Mouse (Mus musculus) ovary, adult 10 weeks (tissue): ENCODE results near the gene Gm5741. TPM values are rescaled to one million over a fixed set of nuclear protein-coding genes. Genes with fewer than 3 reads are reported as not detected.

Source experiments
- polyA plus RNA-seq: library from polyadenylated mRNA; stranded (reverse); fragments of 350-450 nt; fragmentation: Illumina TruSeq; extraction: RNeasy Lipid Tissue Mini Kit (QIAGEN cat#74804); gene quantifications from one replicate; pipeline ENCODE4 v1.2.3, GENCODE M21; 2014

The Gm5741 gene
- polyA plus RNA-seq = not detected

DNA sequence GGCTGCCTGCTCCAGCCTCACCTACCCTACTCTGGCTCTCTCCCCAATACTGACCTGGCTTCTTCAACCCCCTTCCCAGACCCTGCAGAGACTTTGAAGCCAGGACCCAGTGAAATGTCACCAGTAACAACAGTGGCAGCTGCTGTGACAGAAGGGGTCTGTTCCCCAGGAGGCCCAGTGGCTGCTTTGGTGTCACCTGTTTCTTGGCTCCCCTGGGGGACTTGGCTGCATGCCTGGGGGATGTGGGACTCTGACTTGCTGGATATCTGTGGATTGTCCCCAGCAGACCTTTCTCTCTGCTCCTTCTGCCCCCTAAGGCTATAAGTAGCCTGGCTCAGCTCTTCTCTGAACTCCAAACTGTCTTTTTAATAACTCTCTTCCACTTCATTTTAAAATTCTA, at the start of gene Gm5741:
Gene Gm5741 (minus strand): TSS at position 1 of the 400 bp plus-strand sequence.

DNA sequence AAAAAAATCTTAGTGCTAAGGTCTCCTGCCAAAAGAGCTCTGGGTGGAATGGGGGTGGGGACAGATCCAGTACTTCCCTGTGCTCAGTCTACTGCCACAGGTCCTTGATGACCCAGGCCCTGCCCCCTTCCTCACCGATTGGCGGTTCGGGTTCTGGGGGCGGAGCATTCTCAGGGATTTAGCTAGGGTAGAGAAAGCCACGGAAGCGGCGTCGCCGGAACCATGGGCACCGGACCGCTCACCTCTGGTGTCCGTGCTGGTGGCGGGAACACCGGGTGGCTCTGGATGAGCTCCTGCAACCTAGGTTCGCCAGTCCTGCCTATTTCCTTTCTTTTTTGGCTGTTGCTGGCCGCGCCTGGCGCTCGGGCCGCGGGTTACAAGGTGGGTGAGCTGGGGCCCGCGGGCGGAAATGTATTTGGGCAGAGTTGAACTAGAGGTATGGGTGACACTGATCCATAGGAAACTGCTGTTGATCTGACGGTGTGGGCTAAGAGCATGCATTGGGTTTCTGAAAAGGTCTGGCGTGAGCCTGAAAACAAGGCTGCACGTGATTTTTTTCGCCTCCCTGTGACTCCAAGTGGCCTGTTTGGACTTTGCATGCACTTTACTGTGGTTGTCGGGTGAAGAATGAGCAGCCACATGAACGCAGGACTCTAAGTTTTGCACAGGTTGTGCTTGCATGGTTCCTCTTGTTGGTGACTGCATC, 15.5 kb upstream of the Gm5741 start, which contains the start of gene Man2b1:
Gene Man2b1 (plus strand): TSS at position 163 of the 706 bp plus-strand sequence.

DNA sequence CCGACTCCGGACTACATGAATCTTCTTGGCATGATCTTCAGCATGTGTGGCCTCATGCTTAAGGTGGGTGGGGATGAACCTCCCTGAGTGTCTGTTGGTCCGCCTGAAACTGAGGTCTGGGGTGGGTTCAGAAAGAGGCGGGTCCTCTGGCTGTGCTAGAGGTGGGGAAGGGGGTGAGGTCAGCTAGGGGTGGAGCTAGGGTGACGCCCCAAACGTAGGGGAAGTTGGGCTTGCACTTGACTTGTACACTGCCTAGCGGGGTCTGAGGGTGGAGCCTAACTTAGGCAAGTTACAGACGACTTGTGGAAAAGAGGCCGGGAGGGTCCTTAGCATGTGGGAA, 13.4 kb upstream of the Gm5741 start, which contains the start of gene Wdr83:
Gene Wdr83 (minus strand): TSS at position 91 of the 340 bp plus-strand sequence.

GRCm38 (mm10) chr8:85080532-85081215, 12.9 kb upstream of the Gm5741 start, which contains the start of gene Wdr83os:
Gene Wdr83os, plus strand, starts transcription at chr8:85080740.

GRCm38 (mm10) chr8:85071514-85072281, 3.9 kb upstream of the Gm5741 start, which contains the start of gene Dhps:
Gene Dhps, plus strand, starts transcription at chr8:85071757.

DNA sequence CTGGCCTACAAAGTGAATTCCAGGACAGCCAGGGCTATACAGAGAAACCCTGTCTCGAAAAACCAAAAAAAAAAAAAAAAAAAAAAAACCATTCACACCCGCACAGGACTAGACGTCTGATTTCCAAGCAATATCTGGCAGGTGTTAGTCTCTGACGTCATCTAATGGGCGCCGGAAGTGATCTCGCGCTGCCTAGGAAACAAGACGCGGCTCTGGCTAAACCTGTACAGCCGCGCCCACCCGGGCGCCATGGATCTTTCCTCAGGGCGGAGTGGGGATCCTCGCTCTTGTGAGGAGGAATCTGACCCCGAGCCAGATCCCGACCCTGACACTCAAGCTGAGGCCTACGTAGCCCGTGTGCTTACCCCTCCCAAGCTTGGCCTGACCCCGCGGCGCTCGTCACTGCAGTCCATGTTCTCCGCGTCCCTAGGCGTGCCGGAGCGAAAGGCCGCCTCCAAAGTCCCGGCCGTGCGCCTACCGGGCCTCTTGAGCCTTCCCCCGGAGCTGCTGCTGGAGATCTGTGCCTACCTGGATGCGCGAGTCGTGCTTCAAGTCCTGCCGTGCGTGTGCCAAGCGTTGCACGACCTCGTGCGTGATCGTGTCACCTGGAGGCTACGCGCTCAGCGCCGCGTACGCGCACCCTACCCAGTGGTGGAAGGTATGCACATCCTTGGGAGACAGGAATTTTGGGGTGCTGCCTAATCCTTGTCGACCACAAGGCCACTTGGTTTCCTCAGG, 7.7 kb downstream of the Gm5741 start, which contains the start of gene Fbxw9:
Gene Fbxw9 (plus strand): TSS at position 177 of the 738 bp plus-strand sequence.

GRCm38 (mm10) chr8:85036718-85037365, 30.9 kb downstream of the Gm5741 start, which contains the start of gene Tnpo2:
Gene Tnpo2, plus strand, starts transcription at chr8:85036915.

DNA sequence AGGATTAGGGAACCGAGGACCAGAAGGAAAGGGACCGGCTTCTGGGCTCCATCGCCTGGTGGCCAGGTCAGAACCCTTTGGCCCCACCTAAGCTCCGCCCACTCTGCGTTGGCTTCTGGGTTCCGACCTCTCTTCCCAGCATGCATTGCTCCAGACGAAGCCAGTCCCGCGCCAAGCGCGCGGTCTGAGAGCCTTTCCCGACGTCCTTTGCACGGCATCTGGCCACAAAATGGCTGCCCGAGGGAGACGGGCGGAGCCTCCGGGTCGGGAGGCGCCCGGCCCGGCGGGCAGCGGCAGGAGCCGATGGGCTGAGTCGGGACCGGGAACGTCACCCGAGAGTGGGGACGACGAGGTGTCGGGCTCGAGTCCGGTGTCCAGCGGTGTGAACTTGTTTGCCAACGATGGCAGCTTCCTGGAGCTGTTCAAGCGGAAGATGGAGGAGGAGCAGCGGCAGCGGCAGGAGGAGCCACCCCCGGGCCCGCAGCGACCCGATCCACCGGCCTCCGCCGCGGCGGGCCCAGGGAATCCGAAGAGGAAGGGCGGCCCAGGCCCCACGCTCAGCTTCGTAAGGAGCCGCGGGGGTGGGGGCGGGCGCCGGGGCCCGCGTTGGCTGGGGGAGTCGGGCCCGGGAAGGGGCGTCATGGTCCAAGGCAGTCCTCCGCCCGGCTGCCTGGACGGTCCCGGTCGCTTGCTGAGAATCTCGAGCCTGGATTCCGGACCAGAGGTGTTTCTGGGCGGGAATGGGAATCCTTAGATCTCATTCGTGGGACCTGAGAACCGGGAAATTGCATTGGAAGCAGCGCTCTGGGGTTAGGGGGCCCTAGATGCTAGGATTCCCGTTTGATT, 40.9 kb downstream of the Gm5741 start, which contains the start of gene Trir:
Gene Trir (plus strand): TSS at position 154 of the 846 bp plus-strand sequence.

DNA sequence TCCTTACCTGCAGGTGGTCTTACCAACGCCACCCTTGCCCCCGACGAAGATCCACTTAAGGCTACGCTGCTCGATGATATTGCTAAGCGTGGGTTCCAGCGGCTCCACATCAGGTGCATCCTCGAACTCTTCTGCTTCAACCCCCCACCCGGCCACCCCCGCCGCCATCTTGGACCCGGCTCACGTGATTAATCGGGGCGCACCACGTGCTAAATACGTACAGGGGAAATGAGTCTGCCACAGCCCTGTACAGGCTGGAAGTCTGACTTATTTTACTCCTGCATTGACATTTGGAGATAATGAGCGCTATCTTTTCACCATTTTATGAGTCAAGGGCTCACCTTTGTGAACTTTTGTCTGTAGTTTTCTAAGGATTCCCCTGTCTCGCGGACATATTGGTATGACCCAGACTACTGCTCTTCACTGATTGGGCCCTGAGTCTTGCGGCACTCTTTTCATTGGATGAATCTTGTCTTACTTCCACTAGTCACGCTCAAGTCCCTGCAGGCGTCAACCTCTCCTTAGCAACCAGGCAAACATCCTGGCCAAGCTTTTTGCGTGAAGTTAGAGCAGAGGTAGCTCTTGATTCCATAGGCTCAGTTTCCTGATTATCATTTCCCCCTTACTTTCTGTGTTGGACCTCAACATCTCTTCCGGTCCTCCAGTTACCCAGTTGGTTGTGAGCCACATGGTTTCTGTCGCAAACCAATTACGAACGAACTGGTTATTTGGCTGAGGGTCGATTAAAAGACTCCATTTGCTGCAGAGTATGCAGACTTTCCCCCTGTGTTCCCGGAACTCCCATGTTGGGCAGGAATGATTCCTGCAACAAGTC, 42.5 kb downstream of the Gm5741 start, which contains the start of gene Asna1:
Gene Asna1 (minus strand): TSS at position 184 of the 835 bp plus-strand sequence.

Other genes with a start within 250 kb of the Gm5741 start
- gene Dand5, start 245.2 kb downstream of the Gm5741 start, polyA plus RNA-seq = 2.4 TPM
- 1.1 TPM for gene Gadd45gip1, start 236.5 kb downstream of the Gm5741 start, polyA plus RNA-seq
- gene Rad23a, start 227.3 kb downstream of the Gm5741 start, polyA plus RNA-seq = 3.2 TPM
- 1,005 TPM for gene Calr, start 221.0 kb downstream of the Gm5741 start, polyA plus RNA-seq
- gene Farsa, start 211.0 kb downstream of the Gm5741 start, polyA plus RNA-seq = 4.1 TPM
- gene Syce2, start 195.9 kb downstream of the Gm5741 start, polyA plus RNA-seq = 32.4 TPM
- 32.8 TPM for gene Gcdh, start 174.1 kb downstream of the Gm5741 start, polyA plus RNA-seq
- gene Klf1, start 166.1 kb downstream of the Gm5741 start, polyA plus RNA-seq = not detected
- 2.5 TPM for gene Dnase2a, start 159.4 kb downstream of the Gm5741 start, polyA plus RNA-seq
- not detected for gene Mast1, start 130.6 kb downstream of the Gm5741 start, polyA plus RNA-seq
- gene Rtbdn, start 121.0 kb downstream of the Gm5741 start, polyA plus RNA-seq = not detected
- not detected for gene Gm49661, start 98.5 kb downstream of the Gm5741 start, polyA plus RNA-seq
- gene Prdx2, start 98.4 kb downstream of the Gm5741 start, polyA plus RNA-seq = 36.9 TPM
- gene Rnaseh2a, start 98.2 kb downstream of the Gm5741 start, polyA plus RNA-seq = 2.6 TPM
- gene Junb, start 89.3 kb downstream of the Gm5741 start, polyA plus RNA-seq = 0.34 TPM
- gene Hook2, start 77.4 kb downstream of the Gm5741 start, polyA plus RNA-seq = 2.3 TPM
- not detected for gene Best2, start 53.5 kb downstream of the Gm5741 start, polyA plus RNA-seq
- 6.7 TPM for gene Asna1, start 42.7 kb downstream of the Gm5741 start, polyA plus RNA-seq
- gene Trir, start 41.2 kb downstream of the Gm5741 start, polyA plus RNA-seq = 5.3 TPM
- 14.1 TPM for gene Tnpo2, start 31.1 kb downstream of the Gm5741 start, polyA plus RNA-seq
- 1.5 TPM for gene Fbxw9, start 7.9 kb downstream of the Gm5741 start, polyA plus RNA-seq
- gene Dhps, start 3.8 kb upstream of the Gm5741 start, polyA plus RNA-seq = 19.0 TPM
- 2.8 TPM for gene Wdr83os, start 12.8 kb upstream of the Gm5741 start, polyA plus RNA-seq
- 1.00 TPM for gene Wdr83, start 13.3 kb upstream of the Gm5741 start, polyA plus RNA-seq
- gene Man2b1, start 15.3 kb upstream of the Gm5741 start, polyA plus RNA-seq = 6.1 TPM
- gene Zfp791, start 55.1 kb upstream of the Gm5741 start, polyA plus RNA-seq = 11.3 TPM
- not detected for gene Cks1brt, start 83.9 kb upstream of the Gm5741 start, polyA plus RNA-seq
- gene Olfr371, start 158.0 kb upstream of the Gm5741 start, polyA plus RNA-seq = not detected
- gene Orc6, start 231.7 kb upstream of the Gm5741 start, polyA plus RNA-seq = 80.2 TPM
- 426 TPM for gene Vps35, start 231.8 kb upstream of the Gm5741 start, polyA plus RNA-seq